Mouse (Mus musculus): ENCODE measurements around the gene Sp6. TPM values are rescaled to one million over a fixed set of nuclear protein-coding genes. Genes with fewer than 3 reads are reported as not detected.

Gene Sp6
- polyA plus RNA-seq, 1 experiment = not detected

DNA sequence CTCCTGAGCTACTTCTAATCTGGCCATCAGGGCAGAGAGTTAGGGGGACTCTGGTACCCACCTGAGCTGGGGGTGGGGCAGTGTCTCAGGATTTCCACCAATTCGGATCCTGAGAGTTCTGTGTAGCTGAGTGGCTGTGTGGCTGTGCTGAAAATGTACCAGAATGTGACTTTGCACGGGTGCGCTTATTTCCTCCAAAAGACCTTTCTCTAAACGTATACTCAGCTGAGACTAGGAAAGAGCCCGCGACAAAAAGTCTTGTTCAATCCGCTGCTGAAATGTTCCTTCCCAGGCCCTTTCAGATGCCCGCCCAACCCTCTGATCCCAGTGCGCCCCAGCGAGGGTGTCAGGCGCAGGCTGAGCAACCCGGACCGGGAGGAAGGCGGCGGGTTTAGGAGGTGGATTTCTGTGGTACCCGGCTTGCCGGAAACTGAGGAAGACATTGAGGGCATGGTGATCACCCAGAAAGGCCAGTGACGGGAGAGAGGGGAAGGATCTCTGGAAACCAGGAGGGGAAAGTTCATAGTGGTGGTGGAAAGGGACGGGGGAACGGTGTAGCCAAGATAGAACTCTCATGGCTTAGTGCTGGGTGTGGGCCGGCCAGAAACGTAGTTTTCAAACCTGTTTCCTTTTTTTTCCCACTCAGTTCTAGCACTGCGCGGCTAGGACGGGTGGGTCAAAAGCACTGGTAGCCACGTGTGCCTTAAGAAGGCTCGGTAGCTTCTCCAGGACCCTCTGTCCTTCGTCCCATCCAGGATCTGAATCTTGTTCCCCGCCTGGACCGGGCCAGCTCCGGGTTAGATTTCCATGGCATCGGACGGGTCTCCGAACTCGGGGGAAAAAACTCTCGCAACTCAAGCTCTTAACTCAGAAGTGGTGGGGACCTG lies 4.7 kb downstream of the Sp6 start:
- H3K4me1 ChIP-seq (ENCODE audit: control insufficient read depth) = peaks cover 12% of the 10 kb centered on the region
- TF ChIP-seq TAL1 (IDR thresholded peaks at IDR 0.05; ENCODE audit: low read length) (no peak), GATA1 (IDR thresholded peaks at IDR 0.05; ENCODE audit: low read length) (no peak)
- no peaks in the 10 kb centered on the region for H3K36me3 ChIP-seq (ENCODE audit: control insufficient read depth)
- H3K4me3 ChIP-seq (replicated peaks) = no peak overlapping the region
- H3K27me3 ChIP-seq (ENCODE audit: control insufficient read depth) = peaks cover 97% of the 10 kb centered on the region
- peaks cover 15% of the 10 kb centered on the region; the same call in 1 of the 2 replicates for H3K9me3 ChIP-seq (ENCODE audit: control insufficient read depth, low read length)

GRCm38 (mm10) chr11:97018583-97019344 lies 5.6 kb downstream of the Sp6 start:
- Histone ChIP-seq H3K9me3 (ENCODE audit: control insufficient read depth, low read length) (peaks cover 15% of the 10 kb centered on the region; the same call in 1 of the 2 replicates), H3K36me3 (ENCODE audit: control insufficient read depth) (no peaks in the 10 kb centered on the region), H3K4me3 (replicated peaks) (no peak overlapping the region), H3K27me3 (ENCODE audit: control insufficient read depth) (peaks cover 98% of the 10 kb centered on the region), H3K4me1 (ENCODE audit: control insufficient read depth) (peaks cover 12% of the 10 kb centered on the region)
- no peak for TF ChIP-seq TAL1 (IDR thresholded peaks at IDR 0.05; ENCODE audit: low read length)
- no peak for TF ChIP-seq GATA1 (IDR thresholded peaks at IDR 0.05; ENCODE audit: low read length)

DNA sequence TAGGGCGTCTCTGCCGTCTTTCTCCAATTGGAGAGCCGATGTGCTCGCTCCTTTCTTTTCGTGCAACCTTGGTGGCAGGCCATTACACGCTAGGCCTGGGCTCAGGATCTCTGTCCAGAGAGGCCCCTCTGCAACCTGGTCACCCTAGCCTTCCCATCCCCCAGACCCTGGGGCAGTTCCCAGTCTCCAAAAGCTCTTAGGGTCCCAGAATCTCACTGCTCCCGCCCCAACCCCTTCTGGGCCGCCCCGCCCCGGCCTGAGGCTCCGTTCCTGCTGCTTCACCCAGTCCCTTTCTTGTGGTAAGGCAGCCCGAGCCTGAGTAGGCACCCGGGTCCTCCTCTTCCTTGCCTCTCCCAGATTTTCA lies 6.1 kb downstream of the Sp6 start:
- Histone ChIP-seq H3K27me3 (ENCODE audit: control insufficient read depth) (peaks cover 98% of the 10 kb centered on the region), H3K4me3 (replicated peaks) (no peak overlapping the region), H3K36me3 (ENCODE audit: control insufficient read depth) (no peaks in the 10 kb centered on the region), H3K4me1 (ENCODE audit: control insufficient read depth) (peaks cover 12% of the 10 kb centered on the region), H3K9me3 (ENCODE audit: control insufficient read depth, low read length) (peaks cover 15% of the 10 kb centered on the region; the same call in 1 of the 2 replicates)
- no peak for TF ChIP-seq TAL1 (IDR thresholded peaks at IDR 0.05; ENCODE audit: low read length)
- no peak for TF ChIP-seq GATA1 (IDR thresholded peaks at IDR 0.05; ENCODE audit: low read length)

DNA sequence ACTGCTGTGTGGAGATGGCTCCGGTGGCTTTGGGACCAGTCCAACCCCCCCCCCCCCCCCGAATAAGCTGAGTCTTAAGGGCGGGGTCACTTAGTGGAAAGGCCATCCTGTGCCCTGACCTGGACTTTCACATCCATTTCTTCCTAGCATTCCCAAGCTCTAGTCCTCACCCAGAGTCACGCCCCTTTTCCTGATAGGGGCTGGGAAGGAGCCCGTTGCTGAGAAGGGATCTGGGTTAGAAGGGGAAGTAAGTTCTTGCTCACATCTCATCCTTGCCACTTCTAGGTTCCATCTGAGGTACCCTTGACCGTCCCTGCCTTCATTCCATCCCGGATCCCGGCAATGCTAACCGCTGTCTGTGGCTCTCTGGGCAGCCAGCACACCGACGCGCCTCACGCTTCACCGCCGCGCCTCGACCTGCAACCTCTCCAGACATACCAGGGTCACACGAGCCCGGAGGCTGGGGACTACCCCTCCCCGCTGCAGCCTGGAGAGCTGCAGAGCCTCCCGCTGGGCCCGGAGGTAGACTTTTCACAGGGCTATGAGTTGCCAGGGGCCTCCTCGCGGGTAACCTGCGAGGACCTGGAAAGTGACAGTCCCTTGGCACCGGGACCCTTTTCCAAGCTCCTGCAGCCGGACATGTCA lies 8.0 kb downstream of the Sp6 start:
- Histone ChIP-seq H3K4me1 (ENCODE audit: control insufficient read depth) (peaks cover 20% of the 10 kb centered on the region), H3K27me3 (ENCODE audit: control insufficient read depth) (peaks cover 100% of the 10 kb centered on the region), H3K4me3 (replicated peaks) (peak overlapping the region; percentile 57), H3K36me3 (ENCODE audit: control insufficient read depth) (no peaks in the 10 kb centered on the region), H3K9me3 (ENCODE audit: control insufficient read depth, low read length) (peaks cover 15% of the 10 kb centered on the region; the same call in 1 of the 2 replicates)
- TF ChIP-seq TAL1 (IDR thresholded peaks at IDR 0.05; ENCODE audit: low read length) (no peak), GATA1 (IDR thresholded peaks at IDR 0.05; ENCODE audit: low read length) (no peak)

DNA sequence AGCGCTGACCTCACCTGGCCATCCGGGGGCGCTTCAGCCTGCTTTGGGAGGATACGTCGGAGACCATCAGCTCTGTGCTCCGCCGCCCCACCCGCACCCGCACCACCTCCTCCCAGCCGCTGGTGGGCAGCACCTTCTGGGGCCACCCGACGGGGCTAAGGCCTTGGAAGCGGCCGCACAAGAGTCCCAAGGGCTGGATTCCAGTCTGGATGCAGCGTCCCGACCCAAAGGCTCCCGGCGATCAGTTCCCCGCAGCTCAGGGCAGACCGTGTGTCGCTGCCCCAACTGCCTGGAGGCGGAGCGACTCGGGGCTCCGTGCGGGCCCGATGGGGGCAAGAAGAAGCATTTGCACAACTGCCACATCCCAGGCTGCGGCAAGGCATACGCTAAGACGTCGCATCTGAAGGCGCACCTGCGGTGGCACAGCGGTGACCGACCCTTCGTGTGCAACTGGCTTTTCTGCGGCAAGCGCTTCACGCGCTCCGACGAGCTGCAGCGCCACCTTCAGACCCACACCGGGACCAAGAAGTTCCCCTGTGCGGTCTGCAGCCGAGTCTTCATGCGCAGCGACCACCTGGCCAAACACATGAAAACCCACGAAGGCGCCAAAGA lies 8.8 kb downstream of the Sp6 start:
- Histone ChIP-seq H3K27me3 (ENCODE audit: control insufficient read depth) (peaks cover 93% of the 10 kb centered on the region), H3K4me1 (ENCODE audit: control insufficient read depth) (peaks cover 20% of the 10 kb centered on the region), H3K4me3 (replicated peaks) (peak overlapping the region; percentile 57), H3K9me3 (ENCODE audit: control insufficient read depth, low read length) (peaks cover 15% of the 10 kb centered on the region; the same call in 1 of the 2 replicates), H3K36me3 (ENCODE audit: control insufficient read depth) (no peaks in the 10 kb centered on the region)
- TF ChIP-seq GATA1 (IDR thresholded peaks at IDR 0.05; ENCODE audit: low read length) (no peak), TAL1 (IDR thresholded peaks at IDR 0.05; ENCODE audit: low read length) (no peak)

- Histone ChIP-seq H3K4me1 (ENCODE audit: control insufficient read depth) (peaks cover 26% of the 10 kb centered on the region), H3K4me3 (replicated peaks) (no peak overlapping the region), H3K9me3 (ENCODE audit: control insufficient read depth, low read length) (peaks cover 11% of the 10 kb centered on the region; the same call in 1 of the 2 replicates), H3K36me3 (ENCODE audit: control insufficient read depth) (no peaks in the 10 kb centered on the region), H3K27me3 (ENCODE audit: control insufficient read depth) (peaks cover 64% of the 10 kb centered on the region)
- TF ChIP-seq GATA1 (IDR thresholded peaks at IDR 0.05; ENCODE audit: low read length) = no peak
- TF ChIP-seq TAL1 (IDR thresholded peaks at IDR 0.05; ENCODE audit: low read length) = no peak
Measured at GRCm38 (mm10) chr11:97024977-97025376, 11.8 kb downstream of the Sp6 start.

- H3K4me1 ChIP-seq (ENCODE audit: control insufficient read depth) = peaks cover 34% of the 10 kb centered on the region
- peaks cover 56% of the 10 kb centered on the region for H3K27me3 ChIP-seq (ENCODE audit: control insufficient read depth)
- no peak for TF ChIP-seq TAL1 (IDR thresholded peaks at IDR 0.05; ENCODE audit: low read length)
- TF ChIP-seq GATA1 (IDR thresholded peaks at IDR 0.05; ENCODE audit: low read length) = no peak
- peak overlapping the region; percentile 36 for H3K4me3 ChIP-seq (replicated peaks)
- H3K9me3 ChIP-seq (ENCODE audit: control insufficient read depth, low read length) = peaks cover 11% of the 10 kb centered on the region; the same call in 1 of the 2 replicates
- no peaks in the 10 kb centered on the region for H3K36me3 ChIP-seq (ENCODE audit: control insufficient read depth)
Measured at GRCm38 (mm10) chr11:97025721-97026344, 12.6 kb downstream of the Sp6 start.
